Mouse (Mus musculus): ENCODE measurements around the gene Fstl4. TPM values are rescaled to one million over a fixed set of nuclear protein-coding genes. Genes with fewer than 3 reads are reported as not detected.
"Not testable (repeated sequence)": the region's sequence is repeated elsewhere in the genome, so short reads cannot be mapped to it uniquely, and the experiment has no call there.

The Fstl4 gene
- total RNA-seq, 2 experiments from 2014 or later = 0.69 TPM; not detected in 1

DNA sequence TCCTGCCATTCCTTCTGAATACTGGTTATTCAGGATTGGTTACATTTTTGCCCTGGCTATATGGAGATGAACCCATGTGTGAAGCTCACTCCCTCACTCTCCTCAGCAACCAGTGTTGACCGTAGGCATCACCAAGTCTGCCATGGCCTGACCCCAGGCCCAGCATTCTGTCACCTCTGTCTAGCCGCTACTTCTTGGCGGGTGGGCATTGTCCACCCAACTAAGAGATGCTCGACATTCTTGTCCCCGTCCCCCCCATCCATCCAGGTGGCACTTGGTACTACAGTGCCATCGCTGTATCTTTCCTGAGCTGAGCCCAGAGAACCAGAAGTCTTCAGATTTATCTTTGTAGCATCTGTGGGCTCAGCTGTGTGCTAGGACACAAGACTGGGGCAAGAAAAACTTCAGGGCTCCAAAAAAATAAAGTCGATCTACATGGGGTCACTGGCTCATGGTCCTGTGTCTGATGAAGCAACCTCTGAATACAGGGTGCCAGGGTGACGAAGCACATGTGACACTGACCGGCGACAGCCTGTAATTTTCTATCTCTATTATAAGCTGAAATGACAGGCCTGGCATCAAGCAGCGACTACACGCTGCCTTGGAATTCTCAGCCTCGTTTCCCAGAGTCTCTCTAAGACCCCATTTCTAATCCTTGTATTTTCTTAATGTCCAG is 417.9 kb downstream of the Fstl4 start:
- ATAC-seq (replicated peaks; ENCODE audit: poor library complexity, severe bottlenecking) = no peak

DNA sequence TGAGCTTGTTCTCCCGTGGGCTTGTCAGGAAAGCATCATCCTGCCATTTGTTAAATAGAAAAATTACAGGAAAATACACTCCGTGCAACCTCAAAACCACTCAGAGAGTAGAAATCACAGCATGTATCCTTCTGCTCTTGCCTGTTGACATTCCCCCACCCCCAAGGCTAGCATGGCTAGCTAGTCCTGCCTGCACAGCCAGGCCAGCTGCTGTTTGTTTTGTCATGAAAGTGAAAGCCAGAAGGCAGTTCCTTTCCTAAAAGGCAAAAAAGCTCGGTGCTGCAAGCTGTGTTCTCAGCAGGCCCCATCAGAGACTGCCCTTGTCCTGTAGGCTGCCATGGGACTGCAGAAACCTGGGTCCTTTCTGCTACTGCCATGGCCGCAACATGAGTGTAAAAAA is 418.4 kb downstream of the Fstl4 start:
- peak; percentile 33 for ATAC-seq (replicated peaks; ENCODE audit: poor library complexity, severe bottlenecking)

DNA sequence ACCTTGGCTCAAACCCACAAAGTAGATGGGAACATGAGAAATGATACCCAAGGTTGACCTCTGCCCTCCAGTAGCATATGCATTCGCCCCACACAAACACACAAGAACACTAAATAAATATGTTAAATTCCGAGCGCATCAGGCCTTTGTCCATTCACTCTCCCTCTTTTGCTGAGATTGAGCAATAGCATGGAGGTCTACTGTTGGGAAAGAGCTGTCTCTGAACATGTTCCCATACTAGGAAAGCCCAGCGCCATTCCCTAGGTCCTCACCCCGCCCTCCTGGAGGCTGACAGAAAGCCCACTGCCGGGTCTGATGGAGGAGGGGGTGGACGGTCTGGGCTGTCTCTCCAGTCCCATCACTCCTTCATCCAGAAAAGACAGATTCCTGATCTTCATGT is 419.6 kb downstream of the Fstl4 start:
- ATAC-seq (replicated peaks; ENCODE audit: poor library complexity, severe bottlenecking) = no peak

DNA sequence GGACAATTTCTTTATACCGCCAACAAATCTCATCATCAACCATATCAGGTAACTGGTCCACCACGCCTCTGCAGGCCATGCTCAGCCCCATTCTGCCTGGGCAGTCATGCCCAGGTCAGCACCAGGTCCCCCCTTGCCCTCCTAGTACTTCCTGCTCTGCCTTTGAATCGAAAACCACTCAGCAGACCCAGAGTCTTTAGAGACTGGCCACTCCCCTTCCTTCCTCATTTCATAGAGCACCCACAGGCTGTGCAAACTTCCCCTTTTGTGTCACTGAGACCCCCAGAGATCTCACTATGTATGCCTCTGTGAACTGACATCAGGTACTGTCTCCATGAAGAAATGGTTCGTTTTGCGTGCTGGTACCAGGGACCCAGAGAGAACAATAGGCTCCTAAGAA is 420.3 kb downstream of the Fstl4 start:
- peak; percentile 94 for ATAC-seq (replicated peaks; ENCODE audit: poor library complexity, severe bottlenecking)

DNA sequence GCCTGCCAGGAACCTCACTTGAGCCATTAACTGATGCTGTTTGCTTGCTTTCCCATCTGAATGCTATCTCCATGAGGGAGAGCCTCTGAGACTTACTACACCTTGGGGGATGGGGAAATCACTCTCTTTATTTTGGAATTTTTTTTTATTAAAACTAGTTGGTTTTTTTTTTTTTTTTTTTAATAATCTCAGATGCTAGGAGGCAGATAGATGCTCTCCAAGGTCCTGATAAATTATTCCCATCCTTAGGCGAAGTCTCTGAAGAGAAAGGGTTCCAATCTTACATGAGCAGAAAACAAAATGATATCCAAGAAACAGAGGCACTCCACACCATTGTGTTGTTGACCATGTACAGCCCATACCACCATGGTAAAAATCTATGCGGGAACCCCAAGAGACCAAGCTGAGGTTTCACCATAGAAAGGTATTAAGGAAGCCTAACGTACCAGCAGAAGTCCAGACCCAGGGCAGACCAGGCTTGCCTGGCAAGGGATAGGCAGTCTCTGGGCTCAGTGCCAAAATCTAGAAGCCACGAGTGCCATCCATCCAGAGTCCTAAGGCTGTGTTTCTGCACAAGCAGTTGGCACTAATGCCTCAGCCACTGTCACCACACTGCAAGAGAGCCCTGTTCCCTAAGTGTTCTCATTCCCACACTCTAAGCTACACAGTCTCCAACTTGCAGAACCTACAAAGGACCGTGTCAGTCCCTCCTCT is 423.1 kb downstream of the Fstl4 start:
- no peak for ATAC-seq (replicated peaks; ENCODE audit: poor library complexity, severe bottlenecking)

DNA sequence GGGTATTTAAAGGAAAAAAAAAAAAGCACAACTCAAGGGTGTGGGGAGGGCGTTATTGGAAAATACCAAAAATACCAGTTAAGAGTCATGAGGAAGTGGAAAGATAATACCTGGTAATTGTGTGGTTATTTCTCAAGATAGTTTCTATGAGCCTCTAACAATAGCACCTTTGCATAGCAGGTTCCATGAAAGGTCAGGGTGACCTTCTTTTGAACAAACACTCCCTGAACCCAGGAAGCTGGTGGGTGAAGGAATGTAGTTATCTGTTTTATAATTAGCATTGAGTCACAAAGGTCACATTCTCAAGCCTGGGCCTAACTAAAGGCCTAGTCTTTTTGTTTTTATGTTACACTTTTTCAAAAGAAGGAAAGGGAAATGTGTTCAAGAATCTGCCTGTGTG is 432.1 kb downstream of the Fstl4 start:
- not testable (repeated sequence) for ATAC-seq (replicated peaks; ENCODE audit: poor library complexity, severe bottlenecking)

DNA sequence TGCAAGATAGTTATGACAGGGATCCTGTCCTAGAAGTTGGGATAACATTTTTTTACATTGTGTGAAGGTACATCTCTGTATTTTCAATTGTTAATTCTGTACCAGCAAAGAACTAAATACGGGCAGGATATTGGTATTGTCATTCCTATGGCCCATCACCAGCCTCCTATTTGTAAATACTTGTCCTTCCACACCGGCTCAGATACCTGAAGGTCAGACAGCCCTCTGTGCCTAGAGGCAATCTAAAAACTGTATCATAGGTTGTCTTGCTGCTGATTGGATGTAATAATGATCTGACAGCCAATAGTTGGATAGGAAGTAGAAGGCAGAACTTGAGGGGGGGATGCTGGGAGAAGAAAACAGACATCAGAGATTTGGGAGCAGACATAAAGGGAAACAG is 432.7 kb downstream of the Fstl4 start:
- ATAC-seq (replicated peaks; ENCODE audit: poor library complexity, severe bottlenecking) = no peak

DNA sequence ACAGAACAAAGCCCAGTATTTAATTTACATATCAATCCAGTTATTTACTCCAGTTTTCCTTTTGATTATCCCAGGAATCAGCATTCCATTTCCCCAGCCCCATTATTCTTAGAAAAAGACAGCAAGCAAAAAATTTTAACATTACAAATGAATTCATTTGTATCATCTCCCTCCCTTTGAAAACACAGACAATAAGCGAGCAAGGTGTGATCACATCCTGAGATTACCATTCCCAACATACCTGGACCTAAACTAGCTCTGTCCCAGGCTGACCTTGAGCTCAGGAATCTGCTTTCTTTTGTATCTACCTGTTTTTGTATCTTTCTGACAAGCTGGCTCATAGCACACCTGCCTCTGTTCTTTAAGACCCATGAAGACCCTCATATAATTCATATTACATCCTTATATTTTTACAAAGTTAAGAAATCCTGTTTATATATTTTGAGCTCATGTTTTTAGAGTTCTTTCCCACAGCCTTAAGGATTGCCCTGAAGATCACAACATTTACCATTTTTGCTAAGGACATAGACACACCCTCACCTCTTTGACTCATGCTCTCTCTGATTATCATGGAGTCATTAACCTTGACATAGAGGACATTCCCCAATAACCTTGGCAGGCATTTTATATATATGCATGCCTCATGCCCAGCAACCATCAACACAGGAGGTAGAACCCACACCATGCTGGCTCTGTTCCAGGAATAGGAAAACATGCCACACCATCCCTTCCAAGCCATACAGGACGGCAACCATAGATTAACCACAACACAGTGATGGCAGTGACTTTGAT is 438.2 kb downstream of the Fstl4 start:
- no peak for ATAC-seq (replicated peaks; ENCODE audit: poor library complexity, severe bottlenecking)

DNA sequence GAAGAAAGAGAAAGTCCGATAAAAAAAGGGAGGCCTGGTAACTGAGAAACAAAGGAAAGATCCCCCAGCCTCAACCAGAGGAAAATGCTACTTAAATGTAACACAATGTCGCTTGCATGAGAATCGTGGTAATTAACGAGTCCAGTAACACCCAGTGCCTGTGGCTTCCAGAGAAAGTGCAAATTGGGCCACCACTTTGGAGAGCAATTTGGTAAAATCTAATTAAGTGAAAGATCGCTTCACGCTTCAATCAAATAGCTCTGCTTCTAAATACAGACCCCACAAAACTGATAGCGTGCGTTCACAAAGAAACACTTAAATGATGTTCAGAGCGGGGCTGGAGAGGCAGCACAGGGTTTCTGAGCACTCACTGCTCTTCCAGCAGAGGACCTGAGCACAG is 446.4 kb downstream of the Fstl4 start:
- ATAC-seq (replicated peaks; ENCODE audit: poor library complexity, severe bottlenecking) = no peak

DNA sequence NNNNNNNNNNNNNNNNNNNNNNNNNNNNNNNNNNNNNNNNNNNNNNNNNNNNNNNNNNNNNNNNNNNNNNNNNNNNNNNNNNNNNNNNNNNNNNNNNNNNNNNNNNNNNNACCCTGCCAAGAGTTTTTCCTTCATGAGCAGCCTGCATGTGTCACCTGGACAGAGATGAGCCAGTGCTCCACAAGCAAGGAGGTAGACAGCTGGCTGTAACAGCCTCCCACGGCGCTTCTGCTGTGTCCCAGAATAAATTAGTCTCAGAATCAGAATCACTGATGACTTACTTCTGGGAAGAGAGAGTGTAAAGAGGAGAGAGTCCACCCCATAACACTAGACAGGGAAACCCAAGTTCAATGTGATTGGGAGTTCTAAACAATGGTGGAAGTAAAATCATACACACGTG is 464.6 kb downstream of the Fstl4 start:
- no peak for ATAC-seq (replicated peaks; ENCODE audit: poor library complexity, severe bottlenecking)

DNA sequence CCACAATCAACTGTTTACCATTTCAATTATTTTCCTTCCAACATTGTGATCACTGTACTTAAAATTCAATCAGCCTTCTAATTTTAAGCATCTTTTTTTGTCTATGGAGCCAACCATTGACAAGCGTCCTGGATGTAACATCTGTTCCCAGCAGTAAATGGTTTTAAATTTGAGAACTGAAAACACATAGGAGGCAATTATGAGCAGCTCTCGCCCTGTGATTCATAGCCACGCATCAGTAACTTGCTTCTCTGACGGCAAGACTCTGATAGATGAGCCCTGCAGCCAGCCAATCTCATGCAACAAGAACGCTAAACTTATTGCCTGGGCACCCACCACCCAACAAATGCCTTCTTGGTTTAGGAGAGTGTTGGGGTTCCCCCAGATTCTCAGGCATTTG is 467.4 kb downstream of the Fstl4 start:
- no peak for ATAC-seq (replicated peaks; ENCODE audit: poor library complexity, severe bottlenecking)

DNA sequence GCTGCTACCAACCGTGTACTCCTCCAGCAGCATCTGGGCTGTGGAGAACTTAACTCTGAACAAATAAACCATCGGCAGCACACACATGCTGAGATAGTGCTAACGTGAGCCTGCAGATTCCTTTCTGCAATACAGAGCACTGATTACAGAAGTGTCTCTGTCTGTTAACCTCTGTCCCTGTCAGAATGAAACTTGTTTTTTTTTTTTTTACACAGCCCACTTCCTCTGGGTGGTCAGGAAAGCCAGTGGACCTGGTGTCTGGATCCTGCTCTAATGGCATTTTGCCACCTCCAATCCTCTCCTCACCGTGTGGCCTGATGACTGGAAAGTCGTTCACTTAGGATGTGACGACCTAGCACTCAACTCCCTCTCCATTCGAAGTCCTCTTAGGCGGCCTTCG is 469.2 kb downstream of the Fstl4 start:
- ATAC-seq (replicated peaks; ENCODE audit: poor library complexity, severe bottlenecking) = peak; percentile 68
